Mouse (Mus musculus) intestine, embryonic 15.5 days (tissue): ENCODE results near the gene Tex36. TPM values are rescaled to one million over a fixed set of nuclear protein-coding genes. Genes with fewer than 3 reads are reported as not detected.

Source experiments
- ATAC-seq: fragments of 200-750 bp; cut with Nextera tagmentation; 2 replicates; pipeline ENCODE4 v1.8.0; 2017; ENCODE audit warnings: moderate TSS enrichment, moderate library complexity
- H3K27ac ChIP-seq: fragments of 300-500 bp; sonication (generic); 2 replicates; pipeline ENCODE4 v1.5.1; 2015; ENCODE audit warnings: mild to moderate bottlenecking, inconsistent platforms
- H3K27me3 ChIP-seq: fragments of 300-500 bp; sonication (generic); replicated peaks from 2 replicates; pipeline ENCODE4 v1.6.1; 2015; ENCODE audit warnings: inconsistent platforms
- H3K36me3 ChIP-seq: fragments of 300-500 bp; sonication (generic); 2 replicates; pipeline ENCODE4 v1.6.1; 2015; ENCODE audit warnings: inconsistent platforms
- H3K4me1 ChIP-seq: fragments of 300-500 bp; sonication (generic); replicated peaks from 2 replicates; pipeline ENCODE4 v1.6.1; 2015; ENCODE audit warnings: inconsistent platforms
- H3K4me2 ChIP-seq: fragments of 300-500 bp; sonication (generic); replicated peaks from 2 replicates; pipeline ENCODE4 v1.6.1; 2015; ENCODE audit warnings: mild to moderate bottlenecking, inconsistent platforms
- H3K4me3 ChIP-seq: fragments of 300-500 bp; sonication (generic); replicated peaks from 2 replicates; pipeline ENCODE4 v1.5.1; 2015; ENCODE audit warnings: inconsistent platforms
- H3K9ac ChIP-seq: fragments of 300-500 bp; sonication (generic); 2 replicates; pipeline ENCODE4 v1.6.1; 2015; ENCODE audit warnings: inconsistent platforms
- H3K9me3 ChIP-seq: fragments of 300-500 bp; sonication (generic); 2 replicates; pipeline ENCODE4 v1.6.1; 2016; ENCODE audit warnings: inconsistent platforms
- WGBS: fragments of 180-500 bp; shearing (Covaris S2); methylation state at CpG from one replicate; pipeline ENCODE4 v1.1.7; 2015; 5-methylcytosine and 5-hydroxymethylcytosine counted together
- polyA plus RNA-seq: library from polyadenylated mRNA; unstranded; fragments of >200 nt; fragmentation: Nextera tagmentation; extraction: Ambion mirVana; gene quantifications from 2 replicates; pipeline ENCODE4 v1.2.1, GENCODE M21; 2015

Gene Tex36
- polyA plus RNA-seq, 1 experiment from 2014 or later: not detected

GRCm38 (mm10) chr7:133620721-133621120, 18.8 kb upstream of the Tex36 start:
- no peak overlapping the region for H3K9ac ChIP-seq
- peak overlapping the region; percentile 31; the same call in 1 of the 2 replicates for H3K4me2 ChIP-seq
- no peaks in the 10 kb centered on the region for H3K27me3 ChIP-seq
- no peaks in the 10 kb centered on the region for H3K36me3 ChIP-seq
- H3K4me3 ChIP-seq: no peak overlapping the region
- H3K4me1 ChIP-seq: no peaks in the 10 kb centered on the region
- no peak overlapping the region for H3K27ac ChIP-seq
- H3K9me3 ChIP-seq: no peaks in the 10 kb centered on the region
- 22% methylated on average over 11 of the region's 11 CpGs for WGBS
- ATAC-seq: peak; percentile 59

DNA sequence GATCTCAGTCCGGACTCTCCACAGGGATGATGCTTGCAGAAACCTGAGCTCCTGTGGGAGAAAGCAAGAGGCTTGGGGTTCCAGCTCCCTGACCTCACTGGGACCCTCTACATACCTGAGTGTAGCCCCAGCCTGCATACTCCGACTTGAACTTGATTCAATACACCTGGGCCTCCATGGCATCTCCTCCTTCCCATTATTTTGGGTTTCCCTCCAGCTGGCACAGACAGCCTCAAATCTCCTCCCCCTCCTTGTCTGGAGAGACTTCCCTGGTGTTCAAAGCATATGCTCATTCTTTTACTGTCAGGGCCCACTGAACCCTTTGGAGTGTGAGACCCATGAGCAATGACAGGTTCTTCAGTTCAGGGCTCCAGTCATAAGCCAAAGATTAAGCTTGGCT, 11.0 kb upstream of the Tex36 start:
- no peak overlapping the region for H3K4me2 ChIP-seq
- H3K27ac ChIP-seq: no peak overlapping the region
- ATAC-seq: no peak
- H3K36me3 ChIP-seq: no peaks in the 10 kb centered on the region
- no peak overlapping the region for H3K4me3 ChIP-seq
- H3K4me1 ChIP-seq: no peaks in the 10 kb centered on the region
- no peak overlapping the region for H3K9ac ChIP-seq
- H3K27me3 ChIP-seq: no peaks in the 10 kb centered on the region
- no peaks in the 10 kb centered on the region for H3K9me3 ChIP-seq
- WGBS: 86% methylated on average over 2 of the region's 2 CpGs

GRCm38 (mm10) chr7:133609585-133609984, 7.6 kb upstream of the Tex36 start:
- ATAC-seq: no peak
- WGBS: 69% methylated on average over 8 of the region's 8 CpGs
- no peak overlapping the region for H3K4me3 ChIP-seq
- H3K27ac ChIP-seq: no peak overlapping the region
- no peaks in the 10 kb centered on the region for H3K27me3 ChIP-seq
- H3K4me2 ChIP-seq: no peak overlapping the region
- no peaks in the 10 kb centered on the region for H3K36me3 ChIP-seq
- no peaks in the 10 kb centered on the region for H3K9me3 ChIP-seq
- H3K9ac ChIP-seq: no peak overlapping the region
- H3K4me1 ChIP-seq: peaks cover 7% of the 10 kb centered on the region; the same call in 1 of the 2 replicates

DNA sequence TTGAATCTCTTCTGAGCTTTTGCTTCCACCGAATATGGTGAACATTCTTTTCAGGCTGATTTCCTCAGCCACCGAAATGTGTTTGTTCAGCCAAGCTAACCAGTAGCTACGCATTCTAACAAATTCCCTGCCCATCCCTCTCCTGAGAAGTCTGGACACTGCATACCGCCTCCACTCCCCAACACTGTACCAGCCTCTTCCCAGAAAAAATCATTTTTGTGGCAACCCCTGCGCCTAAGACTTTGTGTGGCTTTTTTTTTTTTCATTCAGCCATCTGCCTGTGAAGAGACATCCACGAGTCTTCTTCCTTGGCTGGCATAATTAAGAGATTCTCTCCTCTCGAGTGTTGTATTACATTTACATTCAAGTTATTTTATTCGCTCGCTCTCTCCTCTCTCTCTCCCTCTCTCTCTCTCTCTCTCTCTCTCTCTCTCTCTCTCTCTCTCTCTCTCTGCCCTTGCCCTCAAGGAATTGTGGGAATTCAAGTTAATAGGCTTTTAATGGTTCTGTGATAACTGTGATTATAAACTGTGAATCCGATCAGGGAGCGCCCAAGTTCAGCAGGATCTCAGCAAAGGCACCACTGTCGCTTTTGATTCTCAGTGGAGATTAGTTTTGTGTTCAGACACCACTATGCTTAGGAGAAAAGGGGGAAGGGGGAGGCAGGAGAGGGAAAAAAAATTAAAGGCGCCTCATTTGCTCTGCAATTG, 6.8 kb upstream of the Tex36 start:
- Histone ChIP-seq H3K9me3 (no peaks in the 10 kb centered on the region), H3K36me3 (no peaks in the 10 kb centered on the region), H3K4me2 (no peak overlapping the region), H3K4me3 (no peak overlapping the region), H3K9ac (no peak overlapping the region), H3K4me1 (peaks cover 8% of the 10 kb centered on the region; the same call in 1 of the 2 replicates), H3K27me3 (no peaks in the 10 kb centered on the region), H3K27ac (no peak overlapping the region)
- ATAC-seq: no peak
- 66% methylated on average over 13 of the region's 13 CpGs for WGBS

DNA sequence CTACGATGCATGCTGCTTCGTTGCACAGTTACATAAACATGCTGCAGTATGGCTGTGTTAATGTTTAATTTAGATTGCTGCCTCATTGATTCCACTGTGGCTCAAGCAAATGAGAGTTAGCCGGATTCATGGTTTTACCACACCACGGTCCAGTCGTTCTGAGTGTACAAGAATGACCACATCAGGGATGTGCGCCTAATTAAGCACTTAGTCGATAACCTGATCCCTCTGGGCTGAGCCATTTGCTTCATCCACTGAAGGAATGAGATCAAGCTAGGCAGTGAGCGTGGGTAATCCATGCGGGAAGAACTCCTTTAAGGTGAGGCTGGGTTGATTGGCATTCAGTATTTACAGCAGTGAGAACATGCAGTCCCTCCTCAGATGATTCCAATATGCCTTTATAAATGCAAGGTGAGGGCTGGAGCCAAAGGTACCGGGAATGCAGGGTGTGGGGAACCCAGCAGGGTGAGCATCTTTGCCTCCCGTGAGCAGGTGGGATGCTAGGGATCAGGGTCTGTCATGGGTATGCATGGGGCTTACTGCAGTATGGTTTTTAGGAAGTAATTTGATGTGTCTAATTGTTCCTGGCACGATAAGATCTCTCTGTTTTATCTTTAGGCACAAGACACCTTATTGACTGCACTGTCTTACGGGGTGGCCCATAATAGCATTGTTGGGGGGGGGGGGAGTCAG, 6.1 kb upstream of the Tex36 start:
- no peak overlapping the region for H3K4me3 ChIP-seq
- H3K4me2 ChIP-seq: no peak overlapping the region
- H3K9me3 ChIP-seq: no peaks in the 10 kb centered on the region
- no peak for ATAC-seq
- peaks cover 8% of the 10 kb centered on the region; the same call in 1 of the 2 replicates for H3K4me1 ChIP-seq
- no peaks in the 10 kb centered on the region for H3K36me3 ChIP-seq
- H3K9ac ChIP-seq: no peak overlapping the region
- H3K27me3 ChIP-seq: no peaks in the 10 kb centered on the region
- WGBS: 63% methylated on average over 13 of the region's 13 CpGs
- H3K27ac ChIP-seq: no peak overlapping the region

DNA sequence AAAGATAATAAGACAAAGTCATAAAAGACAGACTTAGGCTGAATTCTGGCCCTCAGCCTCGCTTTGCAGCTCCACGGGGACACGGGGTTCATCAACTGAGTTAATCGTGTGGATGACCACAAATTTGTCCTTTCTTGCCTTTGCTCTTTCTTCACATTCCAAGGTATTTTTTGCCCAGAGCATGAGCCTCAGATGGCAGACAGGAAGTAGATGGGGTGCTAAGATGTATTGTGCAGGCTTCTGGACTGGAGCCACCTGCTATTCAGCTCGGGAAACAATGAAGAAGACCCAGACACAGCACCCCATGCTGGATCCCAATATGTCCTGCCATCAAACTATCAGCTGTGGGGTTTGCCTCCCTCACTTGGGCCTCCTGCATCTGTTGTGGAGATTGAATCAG, 5.4 kb upstream of the Tex36 start:
- H3K27me3 ChIP-seq: no peaks in the 10 kb centered on the region
- H3K27ac ChIP-seq: no peak overlapping the region
- H3K4me3 ChIP-seq: no peak overlapping the region
- no peak for ATAC-seq
- no peaks in the 10 kb centered on the region for H3K9me3 ChIP-seq
- H3K4me2 ChIP-seq: no peak overlapping the region
- 54% methylated on average over 5 of the region's 5 CpGs for WGBS
- H3K36me3 ChIP-seq: no peaks in the 10 kb centered on the region
- H3K9ac ChIP-seq: no peak overlapping the region
- peaks cover 8% of the 10 kb centered on the region; the same call in 1 of the 2 replicates for H3K4me1 ChIP-seq

- H3K27ac ChIP-seq: 0 out of 2 replicates have a peak overlapping the region, but pooled peaks have one; percentile 27
- H3K27me3 ChIP-seq: no peaks in the 10 kb centered on the region
- H3K4me2 ChIP-seq: peak overlapping the region; percentile 33; the same call in 1 of the 2 replicates
- no peaks in the 10 kb centered on the region for H3K36me3 ChIP-seq
- H3K9ac ChIP-seq: no peak overlapping the region
- ATAC-seq: peak; percentile 78
- H3K4me3 ChIP-seq: no peak overlapping the region
- 39% methylated on average over 13 of the region's 13 CpGs for WGBS
- H3K9me3 ChIP-seq: no peaks in the 10 kb centered on the region
- H3K4me1 ChIP-seq: peaks cover 8% of the 10 kb centered on the region; the same call in 1 of the 2 replicates
Measured at GRCm38 (mm10) chr7:133604427-133605081, 2.6 kb upstream of the Tex36 start.

- Histone ChIP-seq H3K4me2 (no peak overlapping the region), H3K36me3 (no peaks in the 10 kb centered on the region), H3K27me3 (no peaks in the 10 kb centered on the region), H3K9me3 (no peaks in the 10 kb centered on the region), H3K27ac (no peak overlapping the region), H3K4me1 (peaks cover 8% of the 10 kb centered on the region; the same call in 1 of the 2 replicates), H3K4me3 (no peak overlapping the region), H3K9ac (no peak overlapping the region)
- no peak for ATAC-seq
- 84% methylated on average over 2 of the region's 2 CpGs for WGBS
Measured at GRCm38 (mm10) chr7:133603156-133603555, 1.2 kb upstream of the Tex36 start.

DNA sequence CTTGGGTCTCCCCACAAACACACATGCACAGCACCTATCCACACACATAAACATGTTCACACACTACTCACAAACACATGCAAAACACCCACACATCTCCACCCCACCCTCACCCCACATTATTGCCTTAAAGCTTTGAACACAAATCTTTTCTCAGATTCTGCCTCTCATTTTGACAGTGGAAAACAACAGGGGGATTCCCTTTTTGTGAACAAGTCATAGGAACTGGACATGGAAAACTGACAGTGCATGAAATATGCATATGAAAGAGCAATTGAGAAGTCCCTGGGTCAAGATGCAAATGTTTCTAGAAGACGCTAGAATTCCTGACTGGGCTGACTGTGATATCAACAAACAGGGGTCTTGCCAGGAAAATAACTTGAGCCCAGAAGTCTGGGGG, 1.4 kb downstream of the Tex36 start:
- H3K27ac ChIP-seq: no peak overlapping the region
- 50% methylated on average over 1 of the region's 1 CpGs for WGBS
- peaks cover 8% of the 10 kb centered on the region; the same call in 1 of the 2 replicates for H3K4me1 ChIP-seq
- H3K36me3 ChIP-seq: no peaks in the 10 kb centered on the region
- no peak overlapping the region for H3K9ac ChIP-seq
- no peak overlapping the region for H3K4me3 ChIP-seq
- H3K27me3 ChIP-seq: no peaks in the 10 kb centered on the region
- ATAC-seq: no peak
- H3K4me2 ChIP-seq: no peak overlapping the region
- H3K9me3 ChIP-seq: no peaks in the 10 kb centered on the region

GRCm38 (mm10) chr7:133591750-133592149, 10.2 kb downstream of the Tex36 start:
- Histone ChIP-seq H3K4me1 (no peaks in the 10 kb centered on the region), H3K27ac (no peak overlapping the region), H3K4me3 (no peak overlapping the region), H3K9ac (no peak overlapping the region), H3K36me3 (no peaks in the 10 kb centered on the region), H3K27me3 (no peaks in the 10 kb centered on the region), H3K4me2 (no peak overlapping the region), H3K9me3 (no peaks in the 10 kb centered on the region)
- 69% methylated on average over 1 of the region's 1 CpGs for WGBS
- ATAC-seq: no peak

DNA sequence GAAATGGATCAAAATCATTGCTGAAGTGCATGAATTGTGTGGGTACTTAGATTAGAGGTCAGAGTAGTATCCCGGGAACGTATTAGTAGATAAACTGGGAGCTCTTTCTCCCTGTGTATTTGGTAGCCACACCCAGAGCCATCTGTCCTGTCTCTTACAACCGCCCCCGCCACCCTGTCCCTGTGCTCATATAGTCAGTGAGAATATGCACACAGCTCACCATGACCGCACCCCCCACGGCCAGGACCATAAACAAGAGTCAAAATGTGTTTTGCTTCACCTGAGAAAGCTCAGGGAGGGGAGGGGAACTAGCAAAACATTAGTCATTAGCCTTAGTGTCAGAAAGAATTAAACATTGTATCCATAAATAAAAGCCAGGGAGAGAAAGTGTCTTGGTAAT, 18.7 kb downstream of the Tex36 start:
- 79% methylated on average over 6 of the region's 6 CpGs for WGBS
- no peaks in the 10 kb centered on the region for H3K9me3 ChIP-seq
- ATAC-seq: no peak

DNA sequence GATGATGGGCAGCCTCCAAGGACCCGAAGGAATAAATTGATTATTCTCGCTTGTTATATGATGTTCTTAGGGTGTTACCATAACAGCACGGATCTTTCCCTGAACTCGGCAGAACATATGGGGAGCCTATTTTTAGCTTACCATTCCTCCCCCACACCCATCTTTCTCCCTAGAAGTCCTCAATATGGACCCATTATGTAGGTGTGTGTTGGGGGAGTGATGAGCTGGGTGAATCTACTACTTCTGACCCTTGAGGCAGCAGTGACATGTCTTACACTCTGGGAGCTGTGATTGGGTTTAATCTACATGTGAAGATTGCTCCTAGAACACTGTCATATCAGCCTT, 21.7 kb downstream of the Tex36 start:
- Histone ChIP-seq H3K27me3 (no peaks in the 10 kb centered on the region), H3K4me1 (peaks cover 7% of the 10 kb centered on the region; the same call in 1 of the 2 replicates), H3K27ac (no peak overlapping the region), H3K9ac (no peak overlapping the region), H3K4me2 (no peak overlapping the region), H3K4me3 (no peak overlapping the region), H3K36me3 (no peaks in the 10 kb centered on the region), H3K9me3 (no peaks in the 10 kb centered on the region)
- WGBS: 87% methylated on average over 4 of the region's 4 CpGs
- no peak for ATAC-seq

More for the DNA sequence above, 18.7 kb downstream of the Tex36 start:
- no peak overlapping the region for H3K9ac ChIP-seq
- no peak overlapping the region for H3K4me2 ChIP-seq
- no peaks in the 10 kb centered on the region for H3K36me3 ChIP-seq
- no peaks in the 10 kb centered on the region for H3K4me1 ChIP-seq
- H3K4me3 ChIP-seq: no peak overlapping the region
- no peak overlapping the region for H3K27ac ChIP-seq
- no peaks in the 10 kb centered on the region for H3K27me3 ChIP-seq
